Mouse (Mus musculus) left cerebral cortex, adult 2 months (tissue): ENCODE data around the gene Gadd45g. TPM values are rescaled to one million over a fixed set of nuclear protein-coding genes. Genes with fewer than 3 reads are reported as not detected.

Experiments used
- DNase-seq, 2 experiments: peaks; one replicate each; pipeline ENCODE4 v3.0.0; 2021 to 2022; ENCODE audit warnings: low spot score in 2 of 2, mixed read lengths in 1 of 2; ENCODE audit errors: extremely low spot score in 1 of 2
- H3K27ac ChIP-seq: fragments of 200-600 bp; 2 replicates; pipeline ENCODE4 v1.8.1; 2022
- H3K4me3 ChIP-seq: fragments of 200-600 bp; 2 replicates; pipeline ENCODE4 v1.8.1; 2022
- CTCF ChIP-seq: fragments of 200-600 bp; IDR thresholded peaks from 2 replicates; pipeline ENCODE4 v1.8.1; 2022; ENCODE audit warnings: antibody characterized with exemption, mild to moderate bottlenecking, moderate library complexity
- intact Hi-C: fragments of 180-260 bp; cut with DNase I; formaldehyde crosslinking; loops from one replicate; pipeline ENCODE4 v1.15.1; 2025
- total RNA-seq, 2 experiments: library from RNA; stranded (reverse); gene quantifications; 2 replicates each; pipeline ENCODE4 v1.2.3; 2021

Gene Gadd45g
- total RNA-seq, 2 experiments from 2014 or later = 16.7 to 29.3 TPM

- intact Hi-C loops = loop anchor here (10.0 kb wide), 1 partner anchor 697 kb away; the partner anchor contains the start of gene Diras2
- Histone ChIP-seq H3K27ac (no peak overlapping the region), H3K4me3 (no peak overlapping the region)
- no peak for DNase-seq
- no peak for TF ChIP-seq CTCF
Measured at GRCm38 (mm10) chr13:51837402-51837801, 9.1 kb upstream of the Gadd45g start.

GRCm38 (mm10) chr13:51839250-51840026 lies 7.0 kb upstream of the Gadd45g start:
- no peak overlapping the region for H3K27ac ChIP-seq
- TF ChIP-seq CTCF = peak; percentile 92
- H3K4me3 ChIP-seq = no peak overlapping the region
- intact Hi-C loops = loop anchor here (1.0 to 10.0 kb wide), 3 partner anchors 384 to 788 kb away; partner anchors contain the start of gene Diras2
- DNase-seq = peak in 1 of 2 experiments; percentile 37

GRCm38 (mm10) chr13:51840702-51841101 lies 5.8 kb upstream of the Gadd45g start:
- intact Hi-C loops = loop anchor here (5.0 kb wide), 1 partner anchor 787 kb away; no protein-coding TSS in a partner anchor
- H3K27ac ChIP-seq = no peak overlapping the region
- no peak overlapping the region for H3K4me3 ChIP-seq
- no peak for TF ChIP-seq CTCF
- DNase-seq = no peak

GRCm38 (mm10) chr13:51841541-51842115 lies 4.8 kb upstream of the Gadd45g start:
- no peak for TF ChIP-seq CTCF
- Histone ChIP-seq H3K27ac (no peak overlapping the region), H3K4me3 (no peak overlapping the region)
- DNase-seq = no peak
- intact Hi-C loops = loop anchor here (5.0 kb wide), 1 partner anchor 786 kb away; no protein-coding TSS in a partner anchor

GRCm38 (mm10) chr13:51842191-51842590 lies 4.3 kb upstream of the Gadd45g start:
- DNase-seq = no peak
- no peak overlapping the region for H3K4me3 ChIP-seq
- intact Hi-C loops = loop anchor here (5.0 kb wide), 1 partner anchor 785 kb away; no protein-coding TSS in a partner anchor
- no peak overlapping the region for H3K27ac ChIP-seq
- TF ChIP-seq CTCF = no peak

GRCm38 (mm10) chr13:51842773-51843172 lies 3.7 kb upstream of the Gadd45g start:
- intact Hi-C loops = loop anchor here (5.0 kb wide), 1 partner anchor 785 kb away; no protein-coding TSS in a partner anchor
- no peak for TF ChIP-seq CTCF
- DNase-seq = no peak
- no peak overlapping the region for H3K27ac ChIP-seq
- H3K4me3 ChIP-seq = no peak overlapping the region

GRCm38 (mm10) chr13:51843298-51843697 lies 3.2 kb upstream of the Gadd45g start:
- intact Hi-C loops = loop anchor here (5.0 kb wide), 1 partner anchor 784 kb away; no protein-coding TSS in a partner anchor
- Histone ChIP-seq H3K27ac (no peak overlapping the region), H3K4me3 (no peak overlapping the region)
- no peak for TF ChIP-seq CTCF
- DNase-seq = no peak

GRCm38 (mm10) chr13:51844118-51844517 lies 2.4 kb upstream of the Gadd45g start:
- Histone ChIP-seq H3K4me3 (no peak overlapping the region), H3K27ac (no peak overlapping the region)
- no peak for DNase-seq
- intact Hi-C loops = loop anchor here (1.0 to 5.0 kb wide), 2 partner anchors 379 to 783 kb away; no protein-coding TSS in a partner anchor
- TF ChIP-seq CTCF = no peak

- Histone ChIP-seq H3K4me3 (no peak overlapping the region), H3K27ac (no peak overlapping the region)
- DNase-seq = peak; percentile 64 to 71
- peak; percentile 85 for TF ChIP-seq CTCF
- intact Hi-C loops = loop anchor here (1.0 to 5.0 kb wide), 3 partner anchors 233 to 783 kb away; no protein-coding TSS in a partner anchor
Measured at GRCm38 (mm10) chr13:51844661-51845060, 1.8 kb upstream of the Gadd45g start.

GRCm38 (mm10) chr13:51845072-51845471 lies 1.4 kb upstream of the Gadd45g start:
- H3K27ac ChIP-seq = no peak overlapping the region

GRCm38 (mm10) chr13:51845591-51846191 lies 787 bp upstream of the Gadd45g start:
- peak; percentile 78 for TF ChIP-seq CTCF
- DNase-seq = peak; percentile 74 to 86
- intact Hi-C loops = loop anchor here (1.0 to 5.0 kb wide), 4 partner anchors 127 to 309 kb away; no protein-coding TSS in a partner anchor
- peak overlapping the region; percentile 69 for H3K27ac ChIP-seq
- peak overlapping the region; percentile 93 for H3K4me3 ChIP-seq

More at GRCm38 (mm10) chr13:51845072-51845471, 1.4 kb upstream of the Gadd45g start:
- peak in 1 of 2 experiments; percentile 25 for DNase-seq
- no peak for TF ChIP-seq CTCF
- peak overlapping the region; percentile 93 for H3K4me3 ChIP-seq
- intact Hi-C loops = loop anchor here (5.0 kb wide), 1 partner anchor 232 kb away; no protein-coding TSS in a partner anchor
